Mouse (Mus musculus): ENCODE results near the gene Ank3.

GRCm38 (mm10) chr10:69431101-69431500, 32.5 kb downstream of the Ank3 start:
- no peak for TF ChIP-seq CTCF (IDR thresholded peaks at IDR 0.05; ENCODE audit: low read depth)
- TF ChIP-seq EP300 (IDR thresholded peaks at IDR 0.05; ENCODE audit: low read depth), result no peak
